Mouse (Mus musculus): ENCODE data around the gene Nomo1. TPM values are rescaled to one million over a fixed set of nuclear protein-coding genes. Genes with fewer than 3 reads are reported as not detected.

Gene Nomo1
- 10 to 100 TPM; 45.8 to 47.0 TPM for total RNA-seq (2023)

DNA sequence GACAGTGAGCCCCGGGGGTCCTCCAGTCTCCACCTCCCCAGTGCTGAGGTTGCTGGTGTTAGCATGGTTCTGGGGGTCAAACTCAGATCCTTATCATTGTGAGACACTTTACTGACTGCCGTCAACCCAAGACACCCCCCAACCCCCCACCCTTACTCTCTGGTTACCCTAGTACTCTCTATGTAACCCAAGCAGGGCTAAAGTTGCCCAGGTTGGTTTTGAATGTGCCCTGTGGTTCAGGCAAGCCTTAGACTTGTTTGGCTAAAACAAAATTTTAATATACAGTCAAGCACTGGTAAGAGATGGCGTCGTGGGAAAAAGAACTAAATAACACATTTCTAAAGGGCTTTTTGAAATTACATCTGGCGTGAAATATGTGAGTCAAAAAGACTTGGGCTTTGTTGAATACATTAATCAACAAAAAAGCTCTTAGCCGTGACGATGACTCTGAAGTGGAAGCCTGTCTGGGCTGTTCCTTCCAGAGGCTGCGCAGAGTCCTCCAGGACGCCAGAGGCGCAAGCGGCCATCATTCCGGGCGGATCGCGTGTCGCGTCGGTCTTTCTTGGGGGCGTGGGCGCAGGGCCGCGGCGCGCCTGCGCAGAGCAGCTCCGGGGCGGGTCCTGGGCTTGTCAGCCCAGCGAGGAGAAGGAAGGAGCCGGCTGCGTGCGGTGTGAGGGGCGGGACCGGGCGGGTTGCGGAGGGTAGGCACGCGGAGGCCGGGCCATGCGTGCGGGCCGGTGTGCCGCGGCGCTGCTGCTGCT, at the start of gene Nomo1:
Nomo1 (plus strand) TSS at position 590 of the 761 bp plus-strand sequence.

DNA sequence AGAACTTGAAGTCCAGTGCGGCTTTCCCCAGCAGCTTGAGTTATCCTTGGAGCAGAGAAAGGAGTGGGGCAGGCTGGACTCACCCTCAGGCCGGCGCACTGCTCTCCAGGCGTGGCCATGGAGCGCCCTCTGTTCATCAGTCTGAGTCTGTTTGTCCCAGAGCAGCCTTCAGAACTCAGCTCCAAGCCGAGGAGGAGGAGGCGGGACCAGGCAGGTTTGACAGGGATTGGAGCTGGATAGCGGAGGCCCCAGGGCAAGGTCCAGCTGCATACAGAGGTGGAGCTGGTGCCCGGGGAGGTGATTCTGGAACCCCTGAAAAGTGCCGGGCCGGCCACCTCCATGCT, 3.4 kb upstream of the Nomo1 start, which contains the start of gene Abcc6:
Abcc6 (minus strand) TSS at position 158 of the 344 bp plus-strand sequence.

DNA sequence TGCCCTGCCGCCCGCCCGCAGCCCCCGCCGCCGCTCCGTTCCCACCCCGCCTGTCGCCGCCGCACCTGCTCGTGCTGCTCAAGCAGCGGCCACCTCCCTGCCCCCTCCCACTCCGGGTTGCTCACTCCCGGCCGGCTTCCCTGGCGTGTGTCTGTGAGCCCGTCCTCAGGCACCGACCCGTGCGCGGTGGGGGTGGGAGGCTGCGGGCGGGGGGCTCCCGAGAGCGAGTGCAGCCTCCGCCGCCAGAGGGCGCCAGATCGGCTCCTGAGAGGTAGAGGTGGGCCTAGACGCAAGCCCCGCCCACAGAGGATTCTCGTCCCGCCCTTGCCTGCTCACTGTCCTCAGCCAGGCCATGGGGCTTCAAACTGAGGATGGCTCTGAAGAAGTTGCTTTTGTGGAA, 67.1 kb downstream of the Nomo1 start, which contains the start of gene Kcnj11:
Kcnj11 (minus strand) TSS at position 202 of the 400 bp plus-strand sequence.

Other genes starting within 250 kb of the Nomo1 start
- 1 to 10 TPM in 1 of 2 experiments, under 1 TPM in 1; 0.80 to 1.3 TPM for gene Lmtk3, start 250.0 kb upstream of the Nomo1 start, total RNA-seq (2023)
- gene Sult2b1, start 249.0 kb upstream of the Nomo1 start, total RNA-seq (2023) = 1 to 10 TPM; 1.4 to 3.5 TPM
- gene Cyth2, start 219.1 kb upstream of the Nomo1 start, total RNA-seq (2023) = 100 to 1,000 TPM; 111 to 128 TPM
- 1 to 10 TPM; 1.7 to 3.2 TPM for gene Kcnj14, start 208.9 kb upstream of the Nomo1 start, total RNA-seq (2023)
- 10 to 100 TPM; 32.3 to 38.2 TPM for gene Grwd1, start 202.8 kb upstream of the Nomo1 start, total RNA-seq (2023)
- 10 to 100 TPM; 53.1 to 60.4 TPM for gene Kdelr1, start 160.9 kb upstream of the Nomo1 start, total RNA-seq (2023)
- under 1 TPM; 0.64 to 0.98 TPM for gene Grin2d, start 155.3 kb upstream of the Nomo1 start, total RNA-seq (2023)
- not detected for gene Syngr4, start 137.0 kb upstream of the Nomo1 start, total RNA-seq (2023)
- gene Tmem143, start 136.8 kb upstream of the Nomo1 start, total RNA-seq (2023) = 1 to 10 TPM; 7.0 to 9.8 TPM
- 100 to 1,000 TPM; 281 to 295 TPM for gene Emp3, start 112.3 kb upstream of the Nomo1 start, total RNA-seq (2023)
- 1 to 10 TPM; 1.7 to 2.7 TPM for gene Ccdc114, start 109.6 kb upstream of the Nomo1 start, total RNA-seq (2023)
- not detected for gene Abcc6, start 3.4 kb upstream of the Nomo1 start, total RNA-seq (2023)
- not detected for gene Kcnj11, start 67.1 kb downstream of the Nomo1 start, total RNA-seq (2023)
- gene Abcc8, start 146.3 kb downstream of the Nomo1 start, total RNA-seq (2023) = 1 to 10 TPM in 1 of 2 experiments, under 1 TPM in 1; 0.95 to 1.2 TPM
- not detected for gene Ush1c, start 204.8 kb downstream of the Nomo1 start, total RNA-seq (2023)
- under 1 TPM in 1 of 2 experiments, not detected in 1; 0.06 TPM for gene Otog, start 207.3 kb downstream of the Nomo1 start, total RNA-seq (2023)

Measured in T-cell, adult 66 days (primary cell).